Mouse (Mus musculus) ES-Bruce4 (cell line): ENCODE measurements around the gene Unc80. TPM values are rescaled to one million over a fixed set of nuclear protein-coding genes. Genes with fewer than 3 reads are reported as not detected.

Source experiments
- H3K27ac ChIP-seq: 2 replicates; pipeline ENCODE4 v1.5.1; 2012; ENCODE audit warnings: low read length, inconsistent platforms; ENCODE audit not compliant: insufficient read depth
- H3K27me3 ChIP-seq: 2 replicates; pipeline ENCODE4 v1.6.1; 2012; ENCODE audit warnings: mild to moderate bottlenecking, low read length, inconsistent platforms; ENCODE audit not compliant: control insufficient read depth, poor library complexity, insufficient read depth, severe bottlenecking
- H3K36me3 ChIP-seq: 2 replicates; pipeline ENCODE4 v1.6.1; 2012; ENCODE audit warnings: inconsistent platforms, mild to moderate bottlenecking, low read length, moderate library complexity; ENCODE audit not compliant: control insufficient read depth, poor library complexity, insufficient read depth, severe bottlenecking
- H3K4me1 ChIP-seq: one replicate; pipeline ENCODE4 v1.8.1; 2011; ENCODE audit warnings: low read length; ENCODE audit not compliant: control insufficient read depth, insufficient read depth
- H3K4me3 ChIP-seq: 2 replicates; pipeline ENCODE4 v1.5.1; 2011; ENCODE audit warnings: low read depth, mild to moderate bottlenecking, low read length
- H3K9ac ChIP-seq: 2 replicates; pipeline ENCODE4 v1.6.1; 2012; ENCODE audit warnings: low read depth, mild to moderate bottlenecking, inconsistent platforms; ENCODE audit not compliant: poor library complexity, severe bottlenecking
- H3K9me3 ChIP-seq: replicated peaks from 2 replicates; pipeline ENCODE4 v1.6.1; 2012; ENCODE audit warnings: mild to moderate bottlenecking, low read length, inconsistent platforms; ENCODE audit not compliant: control insufficient read depth, poor library complexity, insufficient read depth, severe bottlenecking
- CTCF ChIP-seq: IDR thresholded peaks from one replicate; pipeline ENCODE4 v1.8.1; 2011; ENCODE audit warnings: low read depth, low read length
- EP300 ChIP-seq: IDR thresholded peaks from 2 replicates; pipeline ENCODE4 v1.6.1; 2011; ENCODE audit warnings: low read depth, low read length; ENCODE audit not compliant: insufficient read depth
- POLR2A ChIP-seq: IDR thresholded peaks from one replicate; pipeline ENCODE4 v1.8.1; 2011; ENCODE audit warnings: low read length; ENCODE audit not compliant: insufficient read depth
- polyA plus RNA-seq: library from polyadenylated mRNA; stranded (reverse); fragments of >200 nt; gene quantifications from 2 replicates; pipeline ENCODE4 v1.2.4, GENCODE M21; 2011; ENCODE audit warnings: low read depth; ENCODE audit not compliant: missing spikeins, insufficient read depth, insufficient read length

Gene Unc80
- polyA plus RNA-seq, 1 experiment = 0.27 TPM

- no peak for TF ChIP-seq POLR2A
- TF ChIP-seq CTCF = no peak
- TF ChIP-seq EP300 = no peak
- no peaks in the 10 kb centered on the region for H3K27me3 ChIP-seq
Observed at GRCm38 (mm10) chr1:66493064-66493463, 24.9 kb downstream of the Unc80 start.

DNA sequence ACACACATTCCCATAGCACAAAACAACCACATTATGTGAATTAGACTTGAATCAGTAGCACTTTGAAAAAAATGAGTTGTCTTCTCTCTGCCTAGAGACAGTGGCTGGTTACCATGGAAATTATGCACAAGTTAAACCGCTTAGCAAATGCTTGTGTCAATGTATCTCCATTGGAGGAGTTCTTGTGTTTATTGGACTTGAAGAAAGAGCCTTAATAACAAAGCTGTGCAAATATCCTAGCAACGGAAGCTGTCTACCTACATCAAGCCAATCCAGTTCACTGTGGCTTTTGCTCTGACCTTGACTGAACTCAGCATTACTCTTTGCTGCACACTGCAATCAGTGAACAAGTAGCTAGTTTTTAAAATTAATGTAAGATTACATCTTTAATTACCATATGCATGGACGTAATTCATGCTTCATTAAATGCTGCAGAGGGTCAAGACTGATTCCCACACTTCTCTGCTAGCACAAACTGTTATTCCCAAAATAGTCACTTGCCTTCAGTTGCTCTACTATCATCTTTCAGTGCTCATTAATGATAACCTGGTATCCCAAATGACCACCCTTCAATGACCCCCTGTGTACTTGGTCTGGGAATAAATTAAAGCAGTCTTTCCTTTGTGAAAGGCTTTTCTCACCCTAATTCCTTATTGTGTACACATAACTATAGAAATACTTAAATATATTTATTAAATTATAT, 27.3 kb downstream of the Unc80 start:
- Histone ChIP-seq H3K36me3 (no peaks in the 10 kb centered on the region), H3K4me1 (no peaks in the 10 kb centered on the region), H3K27ac (no peak overlapping the region), H3K9ac (no peak overlapping the region), H3K9me3 (no peaks in the 10 kb centered on the region), H3K27me3 (no peaks in the 10 kb centered on the region), H3K4me3 (no peak overlapping the region)
- TF ChIP-seq EP300 (no peak), POLR2A (no peak), CTCF (no peak)

More at GRCm38 (mm10) chr1:66493064-66493463, 24.9 kb downstream of the Unc80 start:
- H3K9me3 ChIP-seq = no peaks in the 10 kb centered on the region
- H3K4me1 ChIP-seq = no peaks in the 10 kb centered on the region
- H3K27ac ChIP-seq = no peak overlapping the region
- H3K4me3 ChIP-seq = no peak overlapping the region
- no peak overlapping the region for H3K9ac ChIP-seq
- no peaks in the 10 kb centered on the region for H3K36me3 ChIP-seq

DNA sequence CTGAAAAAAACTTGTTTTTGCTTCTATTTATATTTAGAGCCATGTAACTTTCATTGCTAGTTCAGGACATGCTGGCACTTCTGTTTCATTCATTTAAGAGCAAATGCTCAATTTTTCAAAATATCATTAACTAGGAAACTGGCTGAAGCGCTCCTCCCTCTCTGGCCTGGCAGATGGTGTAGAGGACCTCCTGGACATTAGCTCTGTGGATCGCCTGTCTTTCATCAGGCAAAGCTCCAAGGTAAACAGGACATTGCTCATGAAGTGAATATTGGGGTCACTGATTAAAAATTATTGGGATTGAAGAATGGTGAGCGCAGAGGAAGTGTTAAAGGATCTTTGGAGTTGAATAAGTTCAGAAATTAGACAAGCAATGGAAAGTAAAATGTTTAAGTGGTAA, 82.6 kb downstream of the Unc80 start:
- Histone ChIP-seq H3K27me3 (no peaks in the 10 kb centered on the region), H3K36me3 (no peaks in the 10 kb centered on the region), H3K9me3 (0 out of 2 replicates have a peak, but pooled peaks cover 3% of the 10 kb centered on the region), H3K4me1 (no peaks in the 10 kb centered on the region), H3K27ac (no peak overlapping the region), H3K9ac (no peak overlapping the region), H3K4me3 (no peak overlapping the region)
- no peak for TF ChIP-seq EP300

DNA sequence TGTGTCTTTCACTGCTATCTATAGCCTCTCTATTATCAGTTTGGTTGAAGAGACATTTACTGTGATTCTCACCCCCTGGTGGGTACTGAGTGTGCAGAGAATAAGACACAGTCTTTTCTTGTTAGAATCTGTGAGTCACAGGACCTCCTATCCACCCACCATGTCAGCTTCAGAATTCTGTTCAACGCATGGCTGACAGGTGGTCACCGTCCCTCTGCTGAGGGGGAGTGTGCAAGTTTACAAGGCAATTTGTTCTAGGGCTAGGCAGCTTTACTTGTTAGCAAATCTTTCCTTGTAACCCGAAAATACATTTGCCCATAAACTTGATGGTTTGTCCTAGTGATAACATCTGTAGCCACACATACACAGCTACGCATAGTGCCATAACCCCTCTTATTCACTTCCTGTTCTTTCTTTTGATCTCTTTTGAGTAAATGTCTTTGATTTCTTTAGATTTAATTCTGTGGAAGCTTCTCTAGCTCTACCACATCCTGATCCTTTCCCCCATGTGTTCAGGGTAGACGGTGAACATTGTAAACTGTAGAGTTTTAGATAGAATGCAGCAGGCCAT, 84.3 kb downstream of the Unc80 start:
- Histone ChIP-seq H3K9ac (no peak overlapping the region), H3K9me3 (0 out of 2 replicates have a peak, but pooled peaks cover 3% of the 10 kb centered on the region), H3K4me3 (no peak overlapping the region), H3K27me3 (no peaks in the 10 kb centered on the region), H3K36me3 (no peaks in the 10 kb centered on the region), H3K4me1 (no peaks in the 10 kb centered on the region), H3K27ac (no peak overlapping the region)
- no peak for TF ChIP-seq CTCF
- TF ChIP-seq POLR2A = no peak
- TF ChIP-seq EP300 = no peak

DNA sequence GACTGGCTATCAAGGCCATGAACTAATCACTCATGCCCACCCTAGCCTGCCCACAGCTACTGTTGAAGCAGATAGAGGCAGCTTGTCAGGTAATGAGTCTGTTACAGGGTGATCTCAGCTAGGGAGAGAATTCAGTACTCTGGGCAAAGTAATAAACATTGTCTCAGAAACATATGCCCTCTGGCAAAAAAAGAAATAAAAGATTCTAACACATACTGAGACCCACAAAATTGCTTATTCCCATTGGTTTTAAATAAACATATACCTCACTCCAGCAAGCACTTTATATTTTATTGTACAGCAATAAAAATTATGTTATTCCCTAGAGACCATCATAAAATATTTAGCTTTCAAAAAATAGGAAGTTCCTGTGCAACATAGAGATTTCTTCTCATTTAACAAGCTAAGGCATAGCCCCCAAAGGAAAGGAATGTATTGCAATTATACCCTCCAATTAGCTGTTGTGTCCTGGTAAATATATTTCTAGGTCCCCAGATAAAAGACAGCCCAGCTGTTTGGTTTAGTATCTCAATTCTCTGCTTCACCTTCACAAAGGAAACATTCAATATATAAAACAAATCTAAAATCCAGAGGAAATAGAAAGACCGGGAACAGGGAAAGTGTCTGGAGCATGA, 93.6 kb downstream of the Unc80 start:
- H3K9ac ChIP-seq = no peak overlapping the region
- TF ChIP-seq CTCF (no peak), POLR2A (no peak), EP300 (no peak)
- H3K36me3 ChIP-seq = no peaks in the 10 kb centered on the region
- no peak overlapping the region for H3K4me3 ChIP-seq
- H3K4me1 ChIP-seq = no peaks in the 10 kb centered on the region
- no peaks in the 10 kb centered on the region for H3K9me3 ChIP-seq
- no peak overlapping the region for H3K27ac ChIP-seq
- H3K27me3 ChIP-seq = no peaks in the 10 kb centered on the region

DNA sequence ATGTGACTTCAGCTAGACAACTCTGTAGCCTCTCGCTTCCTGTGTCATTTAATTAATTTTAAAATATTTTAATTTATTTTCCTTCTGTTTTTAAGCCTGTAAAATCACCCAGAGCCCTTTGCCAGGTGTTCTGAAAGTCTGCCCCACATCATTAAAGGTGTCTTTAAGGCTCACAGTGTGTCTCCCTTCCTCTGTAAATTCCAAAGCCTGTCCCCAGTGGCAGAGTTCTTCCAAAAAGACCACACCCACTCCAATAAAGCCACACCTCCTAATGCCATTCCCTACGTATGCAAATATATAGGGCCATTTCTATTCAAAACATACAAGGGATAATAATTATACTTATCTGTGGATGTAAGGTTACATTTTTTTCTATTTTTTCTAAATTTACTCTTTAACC, 94.2 kb downstream of the Unc80 start:
- Histone ChIP-seq H3K36me3 (no peaks in the 10 kb centered on the region), H3K27me3 (no peaks in the 10 kb centered on the region), H3K9ac (no peak overlapping the region), H3K9me3 (no peaks in the 10 kb centered on the region), H3K4me3 (no peak overlapping the region), H3K4me1 (no peaks in the 10 kb centered on the region), H3K27ac (no peak overlapping the region)
- TF ChIP-seq POLR2A (no peak), CTCF (no peak), EP300 (no peak)
